18 mouse cellular contexts compared by ENCODE assay signal in genomic region chr13:56606724-56607123, GRCm38 (mm10). TPM values are rescaled to one million over a fixed set of nuclear protein-coding genes. Genes with fewer than 3 reads are reported as not detected.
DNase-seq lines count a peak whose midpoint lies in the region; ATAC-seq and TF ChIP-seq lines count a peak whose summit lies in the region.
"Had no signal": no experiment of that assay in that cellular context is flagged by ENCODE, and none has a peak within 500 bp of the region (broad histone marks: within the 10 kb centered on the region; RNA-seq: fewer than 3 reads in every experiment).

No protein-coding gene starts in this region.

- peak overlapping the region; percentile 19; the same call in 1 of the 2 replicates for H3K9ac ChIP-seq in heart, embryonic 13.5 days
- no peak overlapping the region for H3K9ac ChIP-seq in lung, postnatal 0 days (replicated peaks; ENCODE audit: low read depth)
- no peak overlapping the region for H3K9ac ChIP-seq in limb, embryonic 11.5 days (ENCODE audit: low read length)
- H3K9ac ChIP-seq in stomach, postnatal 0 days (ENCODE audit: low read length) = peak overlapping the region; percentile 2; the same call in 1 of the 2 replicates
- no peak overlapping the region for H3K9ac ChIP-seq in forebrain, embryonic 13.5 days
- H3K9ac ChIP-seq: hindbrain, embryonic 13.5 days; liver, embryonic 15.5 days had no signal

- no peak overlapping the region for H3K4me2 ChIP-seq in heart, embryonic 13.5 days
- no peak overlapping the region for H3K4me2 ChIP-seq in lung, postnatal 0 days (replicated peaks; ENCODE audit: low read depth, low read length)
- no peak overlapping the region for H3K4me2 ChIP-seq in limb, embryonic 11.5 days (ENCODE audit: low read depth, severe bottlenecking)
- H3K4me2 ChIP-seq in stomach, postnatal 0 days (replicated peaks; ENCODE audit: low read depth) = no peak overlapping the region
- H3K4me2 ChIP-seq in forebrain, embryonic 13.5 days = no peak overlapping the region
- H3K4me2 ChIP-seq: hindbrain, embryonic 13.5 days; liver, embryonic 15.5 days had no signal

- ATAC-seq in heart, embryonic 13.5 days (ENCODE audit: extremely low read depth, insufficient number of reproducible peaks, low FRiP score, low TSS enrichment) = no peak
- ATAC-seq in lung, postnatal 0 days = no peak
- no peak for ATAC-seq in limb, embryonic 11.5 days (ENCODE audit: insufficient number of reproducible peaks, low FRiP score, low TSS enrichment, low read depth)
- ATAC-seq in stomach, postnatal 0 days (ENCODE audit: low FRiP score, low TSS enrichment) = no peak
- no peak for ATAC-seq in activated CD4-positive, CD25-positive, alpha-beta regulatory T cell, adult 4 months
- ATAC-seq in forebrain, embryonic 13.5 days = no peak
- ATAC-seq: midbrain, embryonic 16.5 days had no signal

- H3K27me3 ChIP-seq in heart, embryonic 13.5 days (replicated peaks) = peaks cover 31% of the 10 kb centered on the region
- no peaks in the 10 kb centered on the region for H3K27me3 ChIP-seq in lung, postnatal 0 days (replicated peaks; ENCODE audit: insufficient read depth, low read length)
- no peaks in the 10 kb centered on the region for H3K27me3 ChIP-seq in limb, embryonic 11.5 days (ENCODE audit: control insufficient read depth, insufficient read depth, low read length)
- no peaks in the 10 kb centered on the region for H3K27me3 ChIP-seq in stomach, postnatal 0 days (ENCODE audit: control insufficient read depth, insufficient read depth, low read length)
- H3K27me3 ChIP-seq in forebrain, embryonic 13.5 days = peaks cover 37% of the 10 kb centered on the region

- no peaks in the 10 kb centered on the region for H3K9me3 ChIP-seq in heart, embryonic 13.5 days
- H3K9me3 ChIP-seq in lung, postnatal 0 days (ENCODE audit: low read length) = no peaks in the 10 kb centered on the region
- H3K9me3 ChIP-seq in limb, embryonic 11.5 days (ENCODE audit: control insufficient read depth, low read length) = no peaks in the 10 kb centered on the region
- H3K9me3 ChIP-seq in stomach, postnatal 0 days (ENCODE audit: control insufficient read depth, low read length) = no peaks in the 10 kb centered on the region
- no peaks in the 10 kb centered on the region for H3K9me3 ChIP-seq in forebrain, embryonic 13.5 days (replicated peaks)
- H3K9me3 ChIP-seq: hindbrain, embryonic 13.5 days; liver, embryonic 15.5 days had no signal

- peak overlapping the region; percentile 39; the same call in 1 of the 2 replicates for H3K27ac ChIP-seq in heart, embryonic 13.5 days (replicated peaks)
- H3K27ac ChIP-seq in lung, postnatal 0 days (ENCODE audit: low read length) = no peak overlapping the region
- peak overlapping the region; percentile 38 for H3K27ac ChIP-seq in limb, embryonic 11.5 days (replicated peaks; ENCODE audit: low read depth, low read length)
- H3K27ac ChIP-seq in stomach, postnatal 0 days (replicated peaks) = peak overlapping the region; percentile 82
- no peak overlapping the region for H3K27ac ChIP-seq in forebrain, embryonic 13.5 days
- H3K27ac ChIP-seq: hindbrain, embryonic 13.5 days; liver, embryonic 15.5 days had no signal

- TF ChIP-seq CTCF in lung, postnatal 0 days (IDR thresholded peaks at IDR 0.05) = no peak
- TF ChIP-seq CTCF in stomach, postnatal 0 days (IDR thresholded peaks at IDR 0.05; ENCODE audit: low read depth) = no peak

- no peak for DNase-seq in heart, adult 11 months
- DNase-seq in lung, postnatal 10 days = peak; percentile 55
- DNase-seq in lung, postnatal 0 days (ENCODE audit: low spot score) = no peak
- no peak for DNase-seq in limb, embryonic 11.5 days (ENCODE audit: low spot score)
- DNase-seq in stomach, postnatal 0 days (ENCODE audit: low spot score) = no peak
- DNase-seq: adrenal gland, adult 2 months; B cell, adult 2 months; cerebellum, adult 11-12 months; gastrocnemius, postnatal 14 days; kidney, adult 9 months; thymus, adult 2 months had no signal

- 65% methylated on average over 11 of the region's 11 CpGs for WGBS in heart, embryonic 13.5 days
- WGBS in lung, postnatal 0 days = 41% methylated on average over 11 of the region's 11 CpGs
- 65% methylated on average over 11 of the region's 11 CpGs for WGBS in limb, embryonic 11.5 days
- WGBS in stomach, postnatal 0 days = 52% methylated on average over 11 of the region's 11 CpGs
- WGBS in forebrain, embryonic 13.5 days = 64% methylated on average over 11 of the region's 11 CpGs

- no peak overlapping the region for H3K4me3 ChIP-seq in heart, embryonic 13.5 days
- no peak overlapping the region for H3K4me3 ChIP-seq in lung, postnatal 0 days (ENCODE audit: low read depth, low read length)
- H3K4me3 ChIP-seq in limb, embryonic 11.5 days (ENCODE audit: low read depth, low read length) = no peak overlapping the region
- no peak overlapping the region for H3K4me3 ChIP-seq in stomach, postnatal 0 days (ENCODE audit: low read depth, low read length)
- H3K4me3 ChIP-seq in forebrain, embryonic 13.5 days = no peak overlapping the region
- H3K4me3 ChIP-seq: hindbrain, embryonic 13.5 days; liver, embryonic 15.5 days had no signal

- H3K36me3 ChIP-seq in heart, embryonic 13.5 days = no peaks in the 10 kb centered on the region
- H3K36me3 ChIP-seq in lung, postnatal 0 days (ENCODE audit: insufficient read depth, low read length) = no peaks in the 10 kb centered on the region
- H3K36me3 ChIP-seq in limb, embryonic 11.5 days (ENCODE audit: control insufficient read depth, insufficient read depth, low read length) = no peaks in the 10 kb centered on the region
- no peaks in the 10 kb centered on the region for H3K36me3 ChIP-seq in stomach, postnatal 0 days (ENCODE audit: control insufficient read depth, insufficient read depth, low read length)
- H3K36me3 ChIP-seq in forebrain, embryonic 13.5 days (ENCODE audit: poor library complexity, severe bottlenecking) = no peaks in the 10 kb centered on the region
- H3K36me3 ChIP-seq: hindbrain, embryonic 13.5 days; liver, embryonic 15.5 days had no signal

- TF ChIP-seq EP300 in lung, postnatal 0 days (IDR thresholded peaks at IDR 0.05) = no peak
- TF ChIP-seq EP300 in stomach, postnatal 0 days (optimal IDR thresholded peaks at IDR 0.05) = no peak

- peaks cover 52% of the 10 kb centered on the region for H3K4me1 ChIP-seq in heart, embryonic 13.5 days
- H3K4me1 ChIP-seq in lung, postnatal 0 days (ENCODE audit: insufficient read depth, low read depth, low read length) = peaks cover 11% of the 10 kb centered on the region
- H3K4me1 ChIP-seq in limb, embryonic 11.5 days (ENCODE audit: control insufficient read depth, insufficient read depth, low read length) = peaks cover 46% of the 10 kb centered on the region
- peaks cover 5% of the 10 kb centered on the region; the same call in 1 of the 2 replicates for H3K4me1 ChIP-seq in stomach, postnatal 0 days (replicated peaks; ENCODE audit: control insufficient read depth, insufficient read depth)
- H3K4me1 ChIP-seq in forebrain, embryonic 13.5 days = peaks cover 18% of the 10 kb centered on the region

RNA-seq across cellular contexts. Expression of gene Tgfbi, which starts 2.6 kb away (rescaled TPM):
- 59.4 and 64.5 TPM in 2 replicates for polyA plus RNA-seq in heart, embryonic 13.5 days (2015; fragmentation: Nextera tagmentation; extraction: Ambion mirVana)
- 408 and 422 TPM in 2 replicates for polyA plus RNA-seq in lung, postnatal 0 days (2015; fragmentation: Nextera tagmentation; extraction: Ambion mirVana)
- 47.3 and 48.2 TPM in 2 replicates for polyA plus RNA-seq in limb, embryonic 11.5 days (2014; fragmentation: Nextera tagmentation; extraction: Ambion mirVana)
- 140 and 149 TPM in 2 replicates for polyA plus RNA-seq in stomach, postnatal 0 days (2015; fragmentation: Nextera tagmentation; extraction: Ambion mirVana)
- polyA plus RNA-seq in activated CD4-positive, CD25-positive, alpha-beta regulatory T cell, adult 4 months (2017; shearing (Covaris generic)) = under 1 TPM; 0.28 to 0.44 TPM
- 4.8 and 6.9 TPM in 2 replicates for polyA plus RNA-seq in forebrain, embryonic 13.5 days (2015; fragmentation: Nextera tagmentation; extraction: Ambion mirVana)

RNA-seq across cellular contexts. Expression of gene Lect2, which starts 58.4 kb away (rescaled TPM):
- 0.19 and 3.0 TPM in 2 replicates for polyA plus RNA-seq in heart, embryonic 13.5 days (2015; fragmentation: Nextera tagmentation; extraction: Ambion mirVana)
- polyA plus RNA-seq in lung, postnatal 0 days (2015; fragmentation: Nextera tagmentation; extraction: Ambion mirVana) = not detected in 2 replicates
- not detected in 2 replicates for polyA plus RNA-seq in limb, embryonic 11.5 days (2014; fragmentation: Nextera tagmentation; extraction: Ambion mirVana)
- 0.19 and 0.27 TPM in 2 replicates for polyA plus RNA-seq in stomach, postnatal 0 days (2015; fragmentation: Nextera tagmentation; extraction: Ambion mirVana)
- not detected for polyA plus RNA-seq in activated CD4-positive, CD25-positive, alpha-beta regulatory T cell, adult 4 months (2017; shearing (Covaris generic))
- polyA plus RNA-seq in forebrain, embryonic 13.5 days (2015; fragmentation: Nextera tagmentation; extraction: Ambion mirVana) = not detected in 2 replicates
- polyA plus RNA-seq: adrenal gland, adult 2 months; heart, embryonic 14.5 days; hindbrain, embryonic 13.5 days; midbrain, embryonic 16.5 days; thymus, adult 2 months had no signal

Comparison
In these comparisons a context has a peak if more than half of its experiments do, and no peak if none do; other contexts are left out.
1. H3K27ac ChIP-seq: peak in heart, embryonic 13.5 days (single experiment), limb, embryonic 11.5 days (single experiment) and stomach, postnatal 0 days (single experiment); none in lung, postnatal 0 days (single experiment) and forebrain, embryonic 13.5 days (single experiment).
2. H3K9ac ChIP-seq: peak in heart, embryonic 13.5 days (single experiment) and stomach, postnatal 0 days (single experiment); none in lung, postnatal 0 days (single experiment), limb, embryonic 11.5 days (single experiment) and forebrain, embryonic 13.5 days (single experiment).